Mouse (Mus musculus) heart, adult 2 months (tissue): ENCODE results near the gene Gm10842. TPM values are rescaled to one million over a fixed set of nuclear protein-coding genes. Genes with fewer than 3 reads are reported as not detected.
A peak's percentile ranks its signal among the peaks of the same experiment; 100 is the strongest.

Experiments used
- DNase-seq, 2 experiments: peaks; one replicate each; pipeline ENCODE4 v3.0.0; 2021
- H3K27ac ChIP-seq: fragments of 200-600 bp; 2 replicates; pipeline ENCODE4 v1.8.1; 2022
- H3K27me3 ChIP-seq: fragments of 200-500 bp; 2 replicates; pipeline ENCODE4 v1.6.1; 2012; ENCODE audit warnings: mild to moderate bottlenecking, low read length, inconsistent platforms, mixed read lengths; ENCODE audit not compliant: control insufficient read depth, insufficient read depth
- H3K36me3 ChIP-seq: fragments of 200-500 bp; 2 replicates; pipeline ENCODE4 v1.6.1; 2012; ENCODE audit warnings: low read length, inconsistent platforms; ENCODE audit not compliant: control insufficient read depth, insufficient read depth
- H3K4me1 ChIP-seq: fragments of 200-500 bp; 2 replicates; pipeline ENCODE4 v1.6.1; 2011; ENCODE audit warnings: low read length; ENCODE audit not compliant: control insufficient read depth, insufficient read depth
- H3K4me3 ChIP-seq: fragments of 200-600 bp; 2 replicates; pipeline ENCODE4 v1.8.1; 2022
- H3K79me2 ChIP-seq: fragments of 200-500 bp; replicated peaks from 2 replicates; pipeline ENCODE4 v1.6.1; 2012; ENCODE audit warnings: mild to moderate bottlenecking, inconsistent platforms, low read length, moderate library complexity, mixed read lengths; ENCODE audit not compliant: control insufficient read depth, insufficient read depth
- H3K9ac ChIP-seq: fragments of 200-500 bp; 2 replicates; pipeline ENCODE4 v1.6.1; 2012; ENCODE audit warnings: low read depth, mild to moderate bottlenecking, control low read depth, inconsistent platforms, low read length, mixed read lengths
- CTCF ChIP-seq: fragments of 200-600 bp; IDR thresholded peaks from 2 replicates; pipeline ENCODE4 v1.8.1; 2022; ENCODE audit warnings: antibody characterized with exemption, mild to moderate bottlenecking, moderate library complexity
- EP300 ChIP-seq: fragments of 200-500 bp; IDR thresholded peaks from 2 replicates; pipeline ENCODE4 v1.6.1; 2011; ENCODE audit warnings: low read depth, low read length, control low read depth; ENCODE audit not compliant: insufficient read depth
- POLR2A ChIP-seq: fragments of 200-500 bp; IDR thresholded peaks from 2 replicates; pipeline ENCODE4 v1.6.1; 2011; ENCODE audit warnings: mild to moderate bottlenecking, low read depth, low read length, control low read depth; ENCODE audit not compliant: insufficient read depth
- WGBS: fragments of 180-500 bp; shearing (Covaris S2); methylation state at CpG from one replicate; pipeline ENCODE4 v1.1.7; 2018; 5-methylcytosine and 5-hydroxymethylcytosine counted together
- intact Hi-C: fragments of 180-260 bp; cut with DNase I; formaldehyde crosslinking; loops from one replicate; pipeline ENCODE4 v1.15.1; 2025
- polyA plus RNA-seq: library from polyadenylated mRNA; depleted of rRNA; stranded (reverse); fragments of >200 nt; gene quantifications from 2 replicates; pipeline ENCODE4 v1.2.3, GENCODE M21; 2012; rRNA removed
- total RNA-seq, 2 experiments: library from RNA; stranded (reverse); gene quantifications; 2 replicates each; pipeline ENCODE4 v1.2.3; 2021

The Gm10842 gene
- total and polyA plus RNA-seq, 3 experiments, result not detected

DNA sequence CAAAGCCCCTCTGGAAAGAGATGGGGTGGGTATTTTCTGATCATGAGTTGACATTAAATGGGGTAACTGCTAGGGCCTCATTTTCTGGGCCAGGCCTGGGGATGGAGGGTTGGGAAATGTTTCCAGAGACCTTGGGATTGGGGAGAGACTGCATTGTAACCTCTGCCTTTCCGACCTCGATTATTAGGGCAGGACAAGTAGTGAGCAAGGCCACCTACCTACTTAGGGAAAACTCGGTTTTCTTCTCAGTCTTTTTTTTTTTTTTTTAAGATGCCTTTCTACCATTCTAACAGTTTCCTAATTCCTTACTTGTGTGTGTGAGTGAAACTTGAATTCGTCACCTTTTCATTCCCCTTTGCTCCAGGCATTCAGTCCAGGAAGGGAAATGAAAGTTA is 35.8 kb downstream of the Gm10842 start:
- peaks cover 21% of the 10 kb centered on the region for H3K36me3 ChIP-seq
- H3K27ac ChIP-seq, result peak overlapping the region; percentile 94
- H3K79me2 ChIP-seq, result peaks cover 3% of the 10 kb centered on the region
- intact Hi-C loops, result loop anchor here (5.0 kb wide), 1 partner anchor 55 kb away; the partner anchor contains the start of gene Mettl2
- DNase-seq, result no peak
- 0% methylated on average over 4 of the region's 4 CpGs for WGBS
- peak overlapping the region; percentile 100 for H3K9ac ChIP-seq
- peak overlapping the region; percentile 87 for H3K4me3 ChIP-seq
- no peaks in the 10 kb centered on the region for H3K27me3 ChIP-seq
- TF ChIP-seq CTCF (no peak), POLR2A (no peak), EP300 (no peak)
- peaks cover 5% of the 10 kb centered on the region for H3K4me1 ChIP-seq

DNA sequence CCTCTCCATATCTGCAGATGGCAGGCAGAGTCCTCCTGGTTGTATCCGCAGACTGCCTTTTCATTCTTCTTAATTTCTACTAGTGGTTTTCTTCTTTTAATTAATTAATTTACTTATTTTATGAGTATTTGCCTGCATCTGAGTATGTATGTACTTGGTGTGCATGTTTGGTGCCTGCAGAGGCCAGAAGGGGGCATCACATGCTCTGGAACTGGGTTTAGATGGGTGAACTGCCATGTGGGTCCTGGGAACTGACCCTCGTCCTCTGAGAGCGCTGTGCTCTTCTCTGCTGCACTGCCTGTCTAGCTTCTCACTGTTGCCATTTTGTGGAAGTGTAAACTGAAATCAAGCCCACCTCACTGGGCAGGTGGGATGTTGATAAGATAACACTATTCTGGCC is 38.0 kb downstream of the Gm10842 start:
- intact Hi-C loops, result loop anchor here (5.0 kb wide), 1 partner anchor 57 kb away; the partner anchor contains the start of gene Mettl2
- Histone ChIP-seq H3K27me3 (no peaks in the 10 kb centered on the region), H3K27ac (no peak overlapping the region), H3K9ac (no peak overlapping the region), H3K79me2 (peaks cover 6% of the 10 kb centered on the region), H3K4me3 (no peak overlapping the region), H3K4me1 (peaks cover 9% of the 10 kb centered on the region), H3K36me3 (peaks cover 20% of the 10 kb centered on the region)
- 92% methylated on average over 3 of the region's 3 CpGs for WGBS
- DNase-seq, result no peak
- TF ChIP-seq POLR2A (no peak), EP300 (no peak), CTCF (peak; percentile 40)

DNA sequence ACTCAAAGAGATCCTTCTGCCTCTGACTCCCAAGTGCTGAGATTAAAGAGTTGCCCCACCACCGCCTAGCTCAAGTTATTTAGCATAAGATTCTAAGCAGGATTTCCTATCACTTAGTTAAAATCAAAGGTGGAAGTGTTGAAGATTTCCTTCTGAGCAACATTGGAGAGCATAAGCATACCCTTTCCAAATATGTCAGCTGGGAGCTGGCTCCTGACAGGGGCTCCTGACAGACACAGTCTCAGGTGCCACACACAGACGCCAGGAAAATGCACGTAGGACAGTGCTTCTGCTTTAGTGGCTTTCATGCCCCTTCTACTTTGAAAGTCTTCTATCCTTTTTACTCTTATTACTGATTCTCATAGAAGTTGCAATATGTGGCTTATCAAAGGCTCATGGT is 45.5 kb downstream of the Gm10842 start:
- H3K27me3 ChIP-seq, result no peaks in the 10 kb centered on the region
- peaks cover 11% of the 10 kb centered on the region for H3K36me3 ChIP-seq
- intact Hi-C loops, result no loop called here
- no peak overlapping the region for H3K9ac ChIP-seq
- WGBS, result 77% methylated on average over 3 of the region's 3 CpGs
- peaks cover 3% of the 10 kb centered on the region for H3K4me1 ChIP-seq
- peaks cover 11% of the 10 kb centered on the region for H3K79me2 ChIP-seq
- TF ChIP-seq EP300 (no peak), CTCF (no peak), POLR2A (no peak)
- no peak overlapping the region for H3K4me3 ChIP-seq
- DNase-seq, result no peak
- H3K27ac ChIP-seq, result no peak overlapping the region

Other genes starting within 250 kb of the Gm10842 start
- not detected for gene Efcab3, start 83.3 kb upstream of the Gm10842 start, total RNA-seq
- not detected in 2 replicates for gene Efcab3, start 83.3 kb upstream of the Gm10842 start, polyA plus RNA-seq
- 10 to 100 TPM; 10.1 to 12.8 TPM for gene Mettl2, start 20.5 kb upstream of the Gm10842 start, total RNA-seq
- gene Mettl2, start 20.5 kb upstream of the Gm10842 start, polyA plus RNA-seq, result 9.0 and 14.7 TPM in 2 replicates
- gene Tlk2, start 31.9 kb downstream of the Gm10842 start, total RNA-seq, result 10 to 100 TPM; 35.9 to 41.9 TPM
- gene Tlk2, start 31.9 kb downstream of the Gm10842 start, polyA plus RNA-seq, result 11.5 and 20.2 TPM in 2 replicates
- 10 to 100 TPM; 13.9 to 17.5 TPM for gene Mrc2, start 145.8 kb downstream of the Gm10842 start, total RNA-seq
- 11.2 and 14.5 TPM in 2 replicates for gene Mrc2, start 145.8 kb downstream of the Gm10842 start, polyA plus RNA-seq